Mouse (Mus musculus): ENCODE measurements around the gene Msi2.

Gene Msi2

GRCm38 (mm10) chr11:88709876-88710614 lies 8.3 kb downstream of the Msi2 start:
- DNase-seq, result no peak

- DNase-seq, result no peak
Measured at GRCm38 (mm10) chr11:88707228-88707775, 11.0 kb downstream of the Msi2 start.

- DNase-seq, result no peak
Measured at GRCm38 (mm10) chr11:88704688-88705087, 13.6 kb downstream of the Msi2 start.

- DNase-seq, result no peak
Measured at GRCm38 (mm10) chr11:88703220-88703619, 15.1 kb downstream of the Msi2 start.

- DNase-seq, result no peak
Measured at GRCm38 (mm10) chr11:88701976-88702659, 16.2 kb downstream of the Msi2 start.

GRCm38 (mm10) chr11:88701020-88701419 lies 17.3 kb downstream of the Msi2 start:
- DNase-seq, result no peak

GRCm38 (mm10) chr11:88700202-88700711 lies 18.1 kb downstream of the Msi2 start:
- DNase-seq, result no peak

- DNase-seq, result no peak
Measured at GRCm38 (mm10) chr11:88693905-88694893, 24.1 kb downstream of the Msi2 start.

GRCm38 (mm10) chr11:88693002-88693769 lies 25.1 kb downstream of the Msi2 start:
- no peak for DNase-seq

GRCm38 (mm10) chr11:88692374-88692773 lies 25.9 kb downstream of the Msi2 start:
- no peak for DNase-seq

GRCm38 (mm10) chr11:88690556-88691287 lies 27.6 kb downstream of the Msi2 start:
- no peak for DNase-seq

- no peak for DNase-seq
Measured at GRCm38 (mm10) chr11:88689831-88690459, 28.4 kb downstream of the Msi2 start.

- DNase-seq, result no peak
Measured at GRCm38 (mm10) chr11:88688644-88689043, 29.7 kb downstream of the Msi2 start.

- no peak for DNase-seq
Measured at GRCm38 (mm10) chr11:88687711-88688110, 30.6 kb downstream of the Msi2 start.

GRCm38 (mm10) chr11:88687010-88687409 lies 31.3 kb downstream of the Msi2 start:
- DNase-seq, result no peak

GRCm38 (mm10) chr11:88686061-88686460 lies 32.3 kb downstream of the Msi2 start:
- DNase-seq, result no peak

GRCm38 (mm10) chr11:88683026-88683770 lies 35.1 kb downstream of the Msi2 start:
- no peak for DNase-seq

GRCm38 (mm10) chr11:88677350-88677749 lies 41.0 kb downstream of the Msi2 start:
- DNase-seq, result no peak

GRCm38 (mm10) chr11:88676597-88676996 lies 41.7 kb downstream of the Msi2 start:
- DNase-seq, result no peak
